Mouse (Mus musculus): ENCODE measurements around the gene Serpinc1. TPM values are rescaled to one million over a fixed set of nuclear protein-coding genes. Genes with fewer than 3 reads are reported as not detected.
"Not testable (repeated sequence)": the region's sequence is repeated elsewhere in the genome, so short reads cannot be mapped to it uniquely, and the experiment has no call there.

The Serpinc1 gene
- polyA plus RNA-seq (2015; fragmentation: Nextera tagmentation; extraction: Ambion mirVana), result 3.4 TPM in 2 replicates

DNA sequence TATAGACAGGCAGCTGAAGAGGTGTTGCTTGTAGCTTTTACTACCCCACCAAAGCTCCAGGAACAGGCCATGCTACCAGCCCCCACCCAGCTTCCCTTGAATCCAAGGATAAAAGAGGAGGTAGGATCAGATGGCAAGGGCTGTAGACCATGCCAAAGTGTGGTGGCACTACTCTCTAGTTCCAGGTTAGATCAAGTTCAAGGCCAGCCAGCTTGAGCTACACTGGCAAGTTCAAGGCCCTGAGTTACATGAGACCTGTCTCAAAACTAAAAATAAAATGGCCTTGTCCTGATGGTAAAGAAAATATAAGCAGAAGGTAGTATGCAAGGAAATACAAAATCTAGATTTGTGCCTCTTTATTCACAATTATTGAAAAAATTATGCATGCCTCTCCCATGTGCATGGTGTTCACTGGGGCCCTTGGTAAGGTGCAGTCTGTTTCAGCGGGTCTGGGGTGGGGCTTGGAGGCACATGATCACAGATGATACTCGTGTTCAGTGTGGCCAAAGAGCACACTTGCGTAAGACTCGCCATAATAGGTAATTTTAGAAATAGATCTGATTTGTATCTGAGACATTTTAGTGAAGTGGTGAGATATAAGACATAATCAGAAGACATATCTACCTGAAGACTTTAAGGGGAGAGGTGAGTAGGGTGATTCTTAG is at the start of gene Serpinc1:
Gene Serpinc1, plus strand, starts transcription at position 515 of the 665 bp plus-strand sequence.
- 96% methylated on average over 4 of the region's 4 CpGs for WGBS
- Histone ChIP-seq H3K4me2 (no peak within 1 kb of the TSS), H3K9me3 (replicated peaks) (no peaks in the 10 kb centered on the region), H3K4me3 (replicated peaks) (no peak within 1 kb of the TSS), H3K36me3 (peaks cover 2% of the 10 kb centered on the region; the same call in 1 of the 2 replicates), H3K27me3 (replicated peaks) (no peaks in the 10 kb centered on the region), H3K9ac (replicated peaks) (no peak within 1 kb of the TSS), H3K27ac (replicated peaks) (no peak within 1 kb of the TSS), H3K4me1 (no peaks in the 10 kb centered on the region)
- ATAC-seq (ENCODE audit: low FRiP score), result no peak

DNA sequence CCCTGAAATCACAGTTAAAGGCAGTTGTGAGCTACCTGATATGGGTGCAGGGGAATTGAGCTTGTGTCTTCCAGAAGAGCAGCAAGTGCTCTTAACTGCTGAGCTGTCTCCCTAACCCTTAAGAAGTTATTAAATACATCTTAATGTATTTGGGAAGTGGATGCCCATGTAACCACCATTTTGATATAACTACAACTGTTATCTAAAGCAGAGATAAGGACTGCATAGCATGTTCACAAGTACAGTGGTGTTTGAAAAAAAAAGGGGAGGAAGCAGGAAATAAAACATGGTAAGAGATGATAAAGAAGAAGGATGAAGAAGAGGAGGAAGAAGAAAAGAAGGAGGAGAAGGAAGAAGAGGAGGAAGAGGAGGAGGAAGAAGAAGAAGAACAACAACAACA is 47.1 kb upstream of the Serpinc1 start:
- Histone ChIP-seq H3K36me3 (0 out of 2 replicates have a peak, but pooled peaks cover 9% of the 10 kb centered on the region), H3K4me2 (no peak overlapping the region), H3K4me3 (replicated peaks) (no peak overlapping the region), H3K27me3 (replicated peaks) (no peaks in the 10 kb centered on the region), H3K9ac (replicated peaks) (no peak overlapping the region), H3K4me1 (no peaks in the 10 kb centered on the region), H3K9me3 (replicated peaks) (no peaks in the 10 kb centered on the region), H3K27ac (replicated peaks) (no peak overlapping the region)
- ATAC-seq (ENCODE audit: low FRiP score), result no peak

GRCm38 (mm10) chr1:160933896-160934482 is 44.4 kb upstream of the Serpinc1 start:
- Histone ChIP-seq H3K9ac (replicated peaks) (no peak overlapping the region), H3K4me3 (replicated peaks) (no peak overlapping the region), H3K9me3 (replicated peaks) (no peaks in the 10 kb centered on the region), H3K4me1 (no peaks in the 10 kb centered on the region), H3K4me2 (no peak overlapping the region), H3K27ac (replicated peaks) (no peak overlapping the region), H3K36me3 (peaks cover 13% of the 10 kb centered on the region), H3K27me3 (replicated peaks) (no peaks in the 10 kb centered on the region)
- ATAC-seq (ENCODE audit: low FRiP score), result peak; percentile 55; the same call in 1 of the 2 replicates
- WGBS, result 70% methylated on average over 4 of the region's 4 CpGs

GRCm38 (mm10) chr1:160935551-160935950 is 42.8 kb upstream of the Serpinc1 start:
- Histone ChIP-seq H3K36me3 (peaks cover 21% of the 10 kb centered on the region), H3K4me2 (no peak overlapping the region), H3K4me3 (replicated peaks) (no peak overlapping the region), H3K9me3 (replicated peaks) (no peaks in the 10 kb centered on the region), H3K4me1 (no peaks in the 10 kb centered on the region), H3K27ac (replicated peaks) (no peak overlapping the region), H3K9ac (replicated peaks) (no peak overlapping the region), H3K27me3 (replicated peaks) (no peaks in the 10 kb centered on the region)
- ATAC-seq (ENCODE audit: low FRiP score), result no peak
- WGBS, result 89% methylated on average over 6 of the region's 6 CpGs

DNA sequence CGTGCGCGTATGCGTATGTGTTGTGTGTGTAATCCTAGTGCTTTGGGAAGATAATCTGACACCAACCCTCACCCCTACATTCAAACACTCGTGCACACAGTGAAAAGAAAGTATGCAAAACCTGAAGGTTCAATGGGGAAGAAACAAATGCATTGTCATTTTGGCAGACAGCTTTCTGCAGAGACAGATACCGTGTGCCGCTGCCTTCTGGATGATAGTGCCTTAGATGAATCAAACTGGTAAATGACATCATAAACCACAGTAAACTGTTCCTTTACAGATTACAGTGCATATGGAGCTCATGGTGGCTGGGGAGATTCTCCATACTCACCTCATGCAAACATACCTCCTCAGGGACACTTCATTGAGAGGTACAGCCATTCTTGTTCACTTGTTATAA is 15.2 kb upstream of the Serpinc1 start:
- Histone ChIP-seq H3K36me3 (peaks cover 67% of the 10 kb centered on the region), H3K27me3 (replicated peaks) (no peaks in the 10 kb centered on the region), H3K4me3 (replicated peaks) (no peak overlapping the region), H3K4me1 (no peaks in the 10 kb centered on the region), H3K4me2 (no peak overlapping the region), H3K9ac (replicated peaks) (no peak overlapping the region), H3K9me3 (replicated peaks) (no peaks in the 10 kb centered on the region), H3K27ac (replicated peaks) (no peak overlapping the region)
- WGBS, result 90% methylated on average over 7 of the region's 7 CpGs
- ATAC-seq (ENCODE audit: low FRiP score), result no peak

DNA sequence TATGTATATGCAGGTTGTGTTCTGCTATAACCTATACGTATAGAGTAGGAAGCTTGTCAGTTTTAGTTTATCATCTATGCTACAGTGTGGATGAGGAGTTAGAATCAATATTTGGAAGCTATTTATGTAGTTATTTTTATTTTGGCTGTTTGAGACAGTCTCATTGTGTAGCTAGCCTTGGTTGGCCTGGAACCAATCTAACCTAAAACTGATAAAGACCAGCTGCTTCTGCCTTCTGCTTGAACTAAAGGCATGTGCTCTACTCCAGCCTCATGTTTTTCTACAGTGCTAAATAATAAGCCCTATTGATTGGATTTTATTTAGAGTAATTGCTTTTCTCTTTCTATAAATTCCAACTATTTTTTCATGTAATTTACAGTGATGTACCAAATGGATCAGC is 11.1 kb upstream of the Serpinc1 start:
- 93% methylated on average over 1 of the region's 1 CpGs for WGBS
- peaks cover 58% of the 10 kb centered on the region for H3K36me3 ChIP-seq
- ATAC-seq (ENCODE audit: low FRiP score), result no peak

DNA sequence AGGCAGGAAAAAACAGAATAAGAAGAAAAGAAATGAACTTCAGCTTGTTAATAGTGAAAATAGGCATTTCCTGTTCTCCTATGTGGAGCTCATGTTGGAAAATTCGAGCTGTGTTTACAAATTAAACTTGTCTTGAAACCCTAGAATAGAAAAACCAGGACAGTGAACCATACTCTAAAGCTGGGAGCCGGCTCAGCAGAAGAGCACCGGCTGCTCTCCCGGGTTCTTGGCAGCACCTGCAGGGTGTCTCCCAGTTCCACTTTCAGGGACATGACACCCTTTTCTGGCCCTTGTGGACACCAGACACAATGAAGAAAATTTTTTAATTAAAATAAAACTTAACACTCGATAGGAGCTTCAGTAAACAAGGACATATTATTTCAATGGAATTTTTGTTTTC is 9.7 kb upstream of the Serpinc1 start:
- Histone ChIP-seq H3K4me1 (no peaks in the 10 kb centered on the region), H3K4me3 (replicated peaks) (no peak overlapping the region), H3K36me3 (peaks cover 46% of the 10 kb centered on the region), H3K4me2 (no peak overlapping the region), H3K27ac (replicated peaks) (no peak overlapping the region), H3K27me3 (replicated peaks) (no peaks in the 10 kb centered on the region), H3K9me3 (replicated peaks) (no peaks in the 10 kb centered on the region), H3K9ac (replicated peaks) (no peak overlapping the region)
- WGBS, result 90% methylated on average over 5 of the region's 5 CpGs
- ATAC-seq (ENCODE audit: low FRiP score), result no peak

More for the DNA sequence above, 11.1 kb upstream of the Serpinc1 start:
- Histone ChIP-seq H3K4me3 (replicated peaks) (no peak overlapping the region), H3K9me3 (replicated peaks) (no peaks in the 10 kb centered on the region), H3K9ac (replicated peaks) (no peak overlapping the region), H3K4me1 (no peaks in the 10 kb centered on the region), H3K27me3 (replicated peaks) (no peaks in the 10 kb centered on the region), H3K27ac (replicated peaks) (no peak overlapping the region), H3K4me2 (no peak overlapping the region)

- Histone ChIP-seq H3K4me3 (replicated peaks) (no peak overlapping the region), H3K27ac (replicated peaks) (no peak overlapping the region), H3K27me3 (replicated peaks) (no peaks in the 10 kb centered on the region), H3K4me1 (no peaks in the 10 kb centered on the region), H3K9ac (replicated peaks) (no peak overlapping the region), H3K36me3 (peaks cover 2% of the 10 kb centered on the region; the same call in 1 of the 2 replicates), H3K9me3 (replicated peaks) (no peaks in the 10 kb centered on the region), H3K4me2 (no peak overlapping the region)
- ATAC-seq (ENCODE audit: low FRiP score), result no peak
- 84% methylated on average over 5 of the region's 5 CpGs for WGBS
Measured at GRCm38 (mm10) chr1:160980021-160980420, 1.6 kb downstream of the Serpinc1 start.

DNA sequence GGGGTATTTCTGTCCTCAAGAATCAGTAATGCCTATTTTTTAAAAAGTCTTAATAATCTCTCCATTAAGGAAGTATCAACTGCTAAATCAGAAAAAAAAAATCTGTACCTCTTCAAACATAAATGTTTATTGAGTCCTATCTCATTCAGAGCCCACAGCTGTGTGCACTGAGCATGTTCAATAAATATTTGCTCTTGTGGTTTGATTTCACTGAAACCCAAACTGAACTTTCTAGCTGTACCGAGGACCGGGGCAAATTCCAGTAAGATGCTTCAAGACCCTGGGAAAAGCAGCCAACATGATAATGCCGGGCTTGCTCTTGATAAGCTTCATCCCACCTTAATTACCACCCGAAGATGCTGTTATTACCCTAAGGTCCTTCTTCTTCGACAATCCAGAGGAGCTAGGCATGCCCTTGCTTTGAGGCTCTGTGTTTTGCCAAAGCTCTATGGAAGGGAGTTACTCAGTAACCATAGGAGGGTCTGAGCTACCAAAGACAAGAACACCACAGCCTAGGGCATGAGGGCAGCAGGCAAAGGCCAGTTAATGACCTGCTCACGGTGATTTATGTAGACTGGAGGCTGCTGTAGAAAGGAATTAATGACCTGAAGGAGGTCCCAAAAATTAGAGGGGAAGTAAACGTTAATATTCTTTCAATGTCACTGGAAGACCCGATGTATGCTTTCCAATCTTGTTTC is 2.3 kb downstream of the Serpinc1 start:
- 68% methylated on average over 8 of the region's 8 CpGs for WGBS
- no peaks in the 10 kb centered on the region for H3K27me3 ChIP-seq (replicated peaks)
- H3K27ac ChIP-seq (replicated peaks), result no peak overlapping the region
- ATAC-seq (ENCODE audit: low FRiP score), result no peak
- H3K4me3 ChIP-seq (replicated peaks), result no peak overlapping the region
- H3K4me2 ChIP-seq, result no peak overlapping the region
- H3K36me3 ChIP-seq, result no peaks in the 10 kb centered on the region
- H3K9me3 ChIP-seq (replicated peaks), result no peaks in the 10 kb centered on the region
- no peak overlapping the region for H3K9ac ChIP-seq (replicated peaks)
- H3K4me1 ChIP-seq, result no peaks in the 10 kb centered on the region

GRCm38 (mm10) chr1:160981337-160981736 is 3.0 kb downstream of the Serpinc1 start:
- ATAC-seq (ENCODE audit: low FRiP score), result no peak

GRCm38 (mm10) chr1:160982887-160983286 is 4.5 kb downstream of the Serpinc1 start:
- no peaks in the 10 kb centered on the region for H3K4me1 ChIP-seq
- ATAC-seq (ENCODE audit: low FRiP score), result no peak
- no peak overlapping the region for H3K27ac ChIP-seq (replicated peaks)
- 79% methylated on average over 3 of the region's 3 CpGs for WGBS
- no peak overlapping the region for H3K9ac ChIP-seq (replicated peaks)
- H3K36me3 ChIP-seq, result no peaks in the 10 kb centered on the region
- H3K4me2 ChIP-seq, result no peak overlapping the region
- no peak overlapping the region for H3K4me3 ChIP-seq (replicated peaks)
- H3K27me3 ChIP-seq (replicated peaks), result no peaks in the 10 kb centered on the region
- no peaks in the 10 kb centered on the region for H3K9me3 ChIP-seq (replicated peaks)

More at GRCm38 (mm10) chr1:160981337-160981736, 3.0 kb downstream of the Serpinc1 start:
- no peak overlapping the region for H3K4me2 ChIP-seq
- H3K27ac ChIP-seq (replicated peaks), result no peak overlapping the region
- no peaks in the 10 kb centered on the region for H3K4me1 ChIP-seq
- H3K9me3 ChIP-seq (replicated peaks), result no peaks in the 10 kb centered on the region
- H3K4me3 ChIP-seq (replicated peaks), result no peak overlapping the region
- 97% methylated on average over 4 of the region's 4 CpGs for WGBS
- H3K27me3 ChIP-seq (replicated peaks), result no peaks in the 10 kb centered on the region
- no peaks in the 10 kb centered on the region for H3K36me3 ChIP-seq
- no peak overlapping the region for H3K9ac ChIP-seq (replicated peaks)

- WGBS, result 80% methylated on average over 1 of the region's 1 CpGs
Measured at GRCm38 (mm10) chr1:160984731-160985130, 6.3 kb downstream of the Serpinc1 start.

More at GRCm38 (mm10) chr1:160984731-160985130, 6.3 kb downstream of the Serpinc1 start:
- ATAC-seq (ENCODE audit: low FRiP score); H3K9ac ChIP-seq (replicated peaks); H3K27ac ChIP-seq (replicated peaks); H3K4me1 ChIP-seq; H3K4me3 ChIP-seq (replicated peaks); H3K36me3 ChIP-seq; H3K4me2 ChIP-seq; H3K9me3 ChIP-seq (replicated peaks); H3K27me3 ChIP-seq (replicated peaks): not testable (repeated sequence)

Measured in neural tube, embryonic 15.5 days (tissue).